Mouse (Mus musculus) lung, embryonic 15.5 days (tissue): ENCODE data around the gene Mboat2. TPM values are rescaled to one million over a fixed set of nuclear protein-coding genes. Genes with fewer than 3 reads are reported as not detected.

Source experiments
- ATAC-seq: fragments of 200-750 bp; cut with Nextera tagmentation; 2 replicates; pipeline ENCODE4 v1.8.0; 2017; ENCODE audit warnings: moderate number of reproducible peaks, borderline replicate concordance; ENCODE audit not compliant: low FRiP score, low TSS enrichment; ENCODE audit errors: extremely low read depth
- H3K27ac ChIP-seq: fragments of 300-500 bp; sonication (generic); 2 replicates; pipeline ENCODE4 v1.5.1; 2015; ENCODE audit warnings: moderate library complexity, mild to moderate bottlenecking, inconsistent platforms
- H3K27me3 ChIP-seq: fragments of 300-500 bp; sonication (generic); 2 replicates; pipeline ENCODE4 v1.6.1; 2015; ENCODE audit warnings: inconsistent platforms
- H3K36me3 ChIP-seq: fragments of 300-500 bp; sonication (generic); 2 replicates; pipeline ENCODE4 v1.6.1; 2015; ENCODE audit warnings: inconsistent platforms
- H3K4me1 ChIP-seq: fragments of 300-500 bp; sonication (generic); 2 replicates; pipeline ENCODE4 v1.6.1; 2015; ENCODE audit warnings: inconsistent platforms
- H3K4me2 ChIP-seq: fragments of 300-500 bp; sonication (generic); 2 replicates; pipeline ENCODE4 v1.6.1; 2015; ENCODE audit warnings: inconsistent platforms, mild to moderate bottlenecking, moderate library complexity
- H3K4me3 ChIP-seq: fragments of 300-500 bp; sonication (generic); 2 replicates; pipeline ENCODE4 v1.5.1; 2015; ENCODE audit warnings: mild to moderate bottlenecking, inconsistent platforms
- H3K9ac ChIP-seq: fragments of 300-500 bp; sonication (generic); 2 replicates; pipeline ENCODE4 v1.6.1; 2015; ENCODE audit warnings: inconsistent platforms
- H3K9me3 ChIP-seq: fragments of 300-500 bp; sonication (generic); 2 replicates; pipeline ENCODE4 v1.6.1; 2016; ENCODE audit warnings: inconsistent platforms
- WGBS: fragments of 180-500 bp; shearing (Covaris S2); methylation state at CpG from one replicate; pipeline ENCODE4 v1.1.7; 2015; 5-methylcytosine and 5-hydroxymethylcytosine counted together
- polyA plus RNA-seq: library from polyadenylated mRNA; unstranded; fragments of >200 nt; fragmentation: Nextera tagmentation; extraction: Ambion mirVana; gene quantifications from 2 replicates; pipeline ENCODE4 v1.2.1, GENCODE M21; 2015

Mboat2 gene
- polyA plus RNA-seq, 1 experiment from 2014 or later: 42.5 TPM

- Histone ChIP-seq H3K9me3 (no peaks in the 10 kb centered on the region), H3K4me3 (no peak overlapping the region), H3K36me3 (no peaks in the 10 kb centered on the region), H3K27me3 (no peaks in the 10 kb centered on the region), H3K9ac (no peak overlapping the region), H3K4me1 (peaks cover 42% of the 10 kb centered on the region), H3K27ac (peak overlapping the region; percentile 24; the same call in 1 of the 2 replicates), H3K4me2 (no peak overlapping the region)
- ATAC-seq: peak; percentile 50; the same call in 1 of the 2 replicates
- 51% methylated on average over 6 of the region's 6 CpGs for WGBS
Observed at GRCm38 (mm10) chr12:24866645-24867044, 36.0 kb downstream of the Mboat2 start.

GRCm38 (mm10) chr12:24868694-24869093 is 38.0 kb downstream of the Mboat2 start:
- Histone ChIP-seq H3K27me3 (no peaks in the 10 kb centered on the region), H3K27ac (no peak overlapping the region), H3K9ac (no peak overlapping the region), H3K9me3 (no peaks in the 10 kb centered on the region), H3K4me3 (no peak overlapping the region), H3K36me3 (no peaks in the 10 kb centered on the region), H3K4me2 (no peak overlapping the region), H3K4me1 (peaks cover 39% of the 10 kb centered on the region)
- WGBS: 83% methylated on average over 4 of the region's 4 CpGs
- no peak for ATAC-seq

GRCm38 (mm10) chr12:24869231-24869630 is 38.6 kb downstream of the Mboat2 start:
- no peak overlapping the region for H3K4me2 ChIP-seq
- no peak for ATAC-seq
- peaks cover 34% of the 10 kb centered on the region for H3K4me1 ChIP-seq
- WGBS: 59% methylated on average over 5 of the region's 5 CpGs
- no peaks in the 10 kb centered on the region for H3K36me3 ChIP-seq
- no peaks in the 10 kb centered on the region for H3K27me3 ChIP-seq
- no peaks in the 10 kb centered on the region for H3K9me3 ChIP-seq
- no peak overlapping the region for H3K4me3 ChIP-seq
- no peak overlapping the region for H3K27ac ChIP-seq
- H3K9ac ChIP-seq: no peak overlapping the region

GRCm38 (mm10) chr12:24870901-24871300 is 40.2 kb downstream of the Mboat2 start:
- Histone ChIP-seq H3K4me3 (no peak overlapping the region), H3K4me1 (peaks cover 31% of the 10 kb centered on the region), H3K27me3 (no peaks in the 10 kb centered on the region), H3K27ac (no peak overlapping the region), H3K36me3 (no peaks in the 10 kb centered on the region), H3K9me3 (no peaks in the 10 kb centered on the region), H3K4me2 (no peak overlapping the region), H3K9ac (no peak overlapping the region)
- ATAC-seq: no peak
- 33% methylated on average over 4 of the region's 4 CpGs for WGBS

GRCm38 (mm10) chr12:24872264-24872663 is 41.6 kb downstream of the Mboat2 start:
- Histone ChIP-seq H3K4me2 (no peak overlapping the region), H3K9me3 (no peaks in the 10 kb centered on the region), H3K36me3 (no peaks in the 10 kb centered on the region), H3K4me3 (no peak overlapping the region), H3K9ac (no peak overlapping the region), H3K4me1 (peaks cover 36% of the 10 kb centered on the region), H3K27ac (no peak overlapping the region), H3K27me3 (no peaks in the 10 kb centered on the region)
- 79% methylated on average over 8 of the region's 8 CpGs for WGBS
- no peak for ATAC-seq

GRCm38 (mm10) chr12:24872689-24873088 is 42.0 kb downstream of the Mboat2 start:
- 84% methylated on average over 10 of the region's 10 CpGs for WGBS
- no peaks in the 10 kb centered on the region for H3K27me3 ChIP-seq
- H3K27ac ChIP-seq: no peak overlapping the region
- H3K36me3 ChIP-seq: no peaks in the 10 kb centered on the region
- no peaks in the 10 kb centered on the region for H3K9me3 ChIP-seq
- peaks cover 41% of the 10 kb centered on the region for H3K4me1 ChIP-seq
- H3K4me3 ChIP-seq: no peak overlapping the region
- no peak for ATAC-seq
- no peak overlapping the region for H3K9ac ChIP-seq
- no peak overlapping the region for H3K4me2 ChIP-seq

GRCm38 (mm10) chr12:24875908-24876307 is 45.2 kb downstream of the Mboat2 start:
- H3K9ac ChIP-seq: no peak overlapping the region
- WGBS: 69% methylated on average over 1 of the region's 1 CpGs
- no peak overlapping the region for H3K4me2 ChIP-seq
- no peaks in the 10 kb centered on the region for H3K9me3 ChIP-seq
- no peak for ATAC-seq
- no peaks in the 10 kb centered on the region for H3K27me3 ChIP-seq
- peaks cover 42% of the 10 kb centered on the region for H3K4me1 ChIP-seq
- H3K4me3 ChIP-seq: no peak overlapping the region
- no peak overlapping the region for H3K27ac ChIP-seq
- H3K36me3 ChIP-seq: no peaks in the 10 kb centered on the region

- no peak overlapping the region; the same call in 1 of the 2 replicates for H3K9ac ChIP-seq
- 29% methylated on average over 7 of the region's 7 CpGs for WGBS
- peak overlapping the region; percentile 17; the same call in 1 of the 2 replicates for H3K4me2 ChIP-seq
- no peak overlapping the region for H3K4me3 ChIP-seq
- no peaks in the 10 kb centered on the region for H3K9me3 ChIP-seq
- peak overlapping the region; percentile 64 for H3K27ac ChIP-seq
- ATAC-seq: peak; percentile 33; the same call in 1 of the 2 replicates
- no peaks in the 10 kb centered on the region for H3K36me3 ChIP-seq
- H3K27me3 ChIP-seq: no peaks in the 10 kb centered on the region
- peaks cover 32% of the 10 kb centered on the region for H3K4me1 ChIP-seq
Observed at GRCm38 (mm10) chr12:24877231-24877630, 46.6 kb downstream of the Mboat2 start.

- H3K27ac ChIP-seq: no peak overlapping the region
- H3K4me3 ChIP-seq: no peak overlapping the region
- H3K36me3 ChIP-seq: 0 out of 2 replicates have a peak, but pooled peaks cover 8% of the 10 kb centered on the region
- no peaks in the 10 kb centered on the region for H3K27me3 ChIP-seq
- H3K9ac ChIP-seq: no peak overlapping the region
- 78% methylated on average over 6 of the region's 6 CpGs for WGBS
- H3K4me2 ChIP-seq: no peak overlapping the region
- H3K9me3 ChIP-seq: no peaks in the 10 kb centered on the region
- ATAC-seq: no peak
- H3K4me1 ChIP-seq: peaks cover 28% of the 10 kb centered on the region
Observed at GRCm38 (mm10) chr12:24878090-24878489, 47.4 kb downstream of the Mboat2 start.

- WGBS: 46% methylated on average over 5 of the region's 5 CpGs
- no peaks in the 10 kb centered on the region for H3K27me3 ChIP-seq
- H3K4me3 ChIP-seq: no peak overlapping the region
- H3K9me3 ChIP-seq: no peaks in the 10 kb centered on the region
- H3K9ac ChIP-seq: no peak overlapping the region
- H3K27ac ChIP-seq: no peak overlapping the region
- ATAC-seq: no peak
- no peak overlapping the region for H3K4me2 ChIP-seq
- peaks cover 28% of the 10 kb centered on the region for H3K4me1 ChIP-seq
- peaks cover 13% of the 10 kb centered on the region; the same call in 1 of the 2 replicates for H3K36me3 ChIP-seq
Observed at GRCm38 (mm10) chr12:24878735-24879362, 48.2 kb downstream of the Mboat2 start.

GRCm38 (mm10) chr12:24879613-24880029 is 48.9 kb downstream of the Mboat2 start:
- Histone ChIP-seq H3K36me3 (peaks cover 20% of the 10 kb centered on the region; the same call in 1 of the 2 replicates), H3K4me3 (no peak overlapping the region), H3K27ac (no peak overlapping the region), H3K4me2 (no peak overlapping the region), H3K9me3 (no peaks in the 10 kb centered on the region), H3K4me1 (peaks cover 28% of the 10 kb centered on the region), H3K27me3 (no peaks in the 10 kb centered on the region), H3K9ac (no peak overlapping the region)
- 55% methylated on average over 10 of the region's 10 CpGs for WGBS
- no peak for ATAC-seq

- H3K4me1 ChIP-seq: 0 out of 2 replicates have a peak, but pooled peaks cover 6% of the 10 kb centered on the region
- H3K27ac ChIP-seq: no peak overlapping the region
- H3K9me3 ChIP-seq: no peaks in the 10 kb centered on the region
- H3K9ac ChIP-seq: no peak overlapping the region
- peaks cover 20% of the 10 kb centered on the region; the same call in 1 of the 2 replicates for H3K36me3 ChIP-seq
- ATAC-seq: no peak
- H3K4me3 ChIP-seq: no peak overlapping the region
- WGBS: 76% methylated on average over 3 of the region's 3 CpGs
- no peak overlapping the region for H3K4me2 ChIP-seq
- H3K27me3 ChIP-seq: no peaks in the 10 kb centered on the region
Observed at GRCm38 (mm10) chr12:24883279-24883678, 52.6 kb downstream of the Mboat2 start.
